Mouse (Mus musculus) lung, embryonic 14.5 days (tissue): ENCODE data around the gene Golph3. TPM values are rescaled to one million over a fixed set of nuclear protein-coding genes. Genes with fewer than 3 reads are reported as not detected.

Experiments used
- ATAC-seq: fragments of 200-750 bp; cut with Nextera tagmentation; 2 replicates; pipeline ENCODE4 v1.8.0; 2017; ENCODE audit warnings: mild to moderate bottlenecking, moderate TSS enrichment, moderate library complexity; ENCODE audit not compliant: insufficient read depth
- DNase-seq: peaks from one replicate; pipeline ENCODE4 v3.0.0-alpha.2; 2015
- H3K27ac ChIP-seq: fragments of 300-500 bp; sonication (generic); 2 replicates; pipeline ENCODE4 v1.5.1; 2014; ENCODE audit warnings: low read depth, mild to moderate bottlenecking, moderate library complexity
- H3K27me3 ChIP-seq: fragments of 300-500 bp; sonication (generic); 2 replicates; pipeline ENCODE4 v1.6.1; 2014; ENCODE audit warnings: low read length, control low read depth; ENCODE audit not compliant: insufficient read depth
- H3K36me3 ChIP-seq: fragments of 300-500 bp; sonication (generic); 2 replicates; pipeline ENCODE4 v1.6.1; 2014; ENCODE audit warnings: control low read depth; ENCODE audit not compliant: insufficient read depth
- H3K4me1 ChIP-seq: fragments of 300-500 bp; sonication (generic); 2 replicates; pipeline ENCODE4 v1.6.1; 2014; ENCODE audit warnings: antibody characterized with exemption, control low read depth; ENCODE audit not compliant: insufficient read depth
- H3K4me2 ChIP-seq: fragments of 300-500 bp; sonication (generic); 2 replicates; pipeline ENCODE4 v1.6.1; 2014; ENCODE audit warnings: mild to moderate bottlenecking
- H3K4me3 ChIP-seq: fragments of 300-500 bp; sonication (generic); 2 replicates; pipeline ENCODE4 v1.5.1; 2014; ENCODE audit warnings: low read depth, low read length
- H3K9ac ChIP-seq: fragments of 300-500 bp; sonication (generic); 2 replicates; pipeline ENCODE4 v1.6.1; 2014
- H3K9me3 ChIP-seq: fragments of 300-500 bp; sonication (generic); 2 replicates; pipeline ENCODE4 v1.6.1; 2016; ENCODE audit warnings: low read depth, low read length, control low read depth
- CTCF ChIP-seq: IDR thresholded peaks from 2 replicates; pipeline ENCODE4 v1.5.1; 2016; ENCODE audit warnings: antibody characterized with exemption, low read depth
- WGBS: fragments of 180-500 bp; shearing (Covaris S2); extraction: QIAGEN DNeasy Blood & Tissue Kit; methylation state at CpG from one replicate; pipeline ENCODE4 v1.1.7; 2014; 5-methylcytosine and 5-hydroxymethylcytosine counted together
- polyA plus RNA-seq: library from polyadenylated mRNA; unstranded; fragments of >200 nt; fragmentation: Nextera tagmentation; extraction: Ambion mirVana; gene quantifications from 2 replicates; pipeline ENCODE4 v1.2.1, GENCODE M21; 2014

Golph3 gene
- polyA plus RNA-seq, 1 experiment from 2014 or later = 91.2 TPM

DNA sequence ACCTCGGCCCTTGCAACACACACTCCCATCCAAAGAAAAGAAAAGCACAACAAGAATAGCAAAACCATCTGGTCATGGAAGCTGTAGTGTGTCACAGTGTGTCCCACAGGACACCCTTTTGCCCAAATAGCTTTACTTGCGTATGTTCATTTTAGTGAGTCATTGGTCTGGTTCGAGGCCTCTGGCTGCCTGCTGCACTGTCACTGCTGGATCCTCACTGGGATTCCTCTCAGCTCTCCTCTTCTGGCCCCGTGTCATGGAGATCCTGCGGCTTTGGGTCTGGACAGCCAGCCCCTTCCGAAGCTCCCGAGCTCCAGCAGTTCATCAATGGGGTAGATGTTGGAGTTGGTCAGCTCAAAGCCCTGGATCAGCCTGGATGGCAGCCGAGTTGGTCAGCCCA, 2.8 kb upstream of the Golph3 start:
- no peak overlapping the region for H3K4me3 ChIP-seq
- DNase-seq (no peak), ATAC-seq (no peak)
- no peak for TF ChIP-seq CTCF
- 0 out of 2 replicates have a peak, but pooled peaks cover 2% of the 10 kb centered on the region for H3K27me3 ChIP-seq
- no peak overlapping the region for H3K9ac ChIP-seq
- no peaks in the 10 kb centered on the region for H3K9me3 ChIP-seq
- H3K4me1 ChIP-seq = no peaks in the 10 kb centered on the region
- H3K36me3 ChIP-seq = no peaks in the 10 kb centered on the region
- 78% methylated on average over 8 of the region's 8 CpGs for WGBS
- no peak overlapping the region for H3K27ac ChIP-seq
- H3K4me2 ChIP-seq = no peak overlapping the region

GRCm38 (mm10) chr15:12319889-12320288, 1.4 kb upstream of the Golph3 start:
- Histone ChIP-seq H3K36me3 (0 out of 2 replicates have a peak, but pooled peaks cover 3% of the 10 kb centered on the region), H3K9ac (no peak overlapping the region), H3K4me3 (no peak overlapping the region; the same call in 1 of the 2 replicates), H3K27ac (no peak overlapping the region), H3K4me2 (peak overlapping the region; percentile 77), H3K4me1 (no peaks in the 10 kb centered on the region; the same call in 1 of the 2 replicates), H3K9me3 (no peaks in the 10 kb centered on the region), H3K27me3 (0 out of 2 replicates have a peak, but pooled peaks cover 2% of the 10 kb centered on the region)
- TF ChIP-seq CTCF = no peak
- no peak for DNase-seq
- ATAC-seq = no peak
- WGBS = 51% methylated on average over 5 of the region's 5 CpGs

DNA sequence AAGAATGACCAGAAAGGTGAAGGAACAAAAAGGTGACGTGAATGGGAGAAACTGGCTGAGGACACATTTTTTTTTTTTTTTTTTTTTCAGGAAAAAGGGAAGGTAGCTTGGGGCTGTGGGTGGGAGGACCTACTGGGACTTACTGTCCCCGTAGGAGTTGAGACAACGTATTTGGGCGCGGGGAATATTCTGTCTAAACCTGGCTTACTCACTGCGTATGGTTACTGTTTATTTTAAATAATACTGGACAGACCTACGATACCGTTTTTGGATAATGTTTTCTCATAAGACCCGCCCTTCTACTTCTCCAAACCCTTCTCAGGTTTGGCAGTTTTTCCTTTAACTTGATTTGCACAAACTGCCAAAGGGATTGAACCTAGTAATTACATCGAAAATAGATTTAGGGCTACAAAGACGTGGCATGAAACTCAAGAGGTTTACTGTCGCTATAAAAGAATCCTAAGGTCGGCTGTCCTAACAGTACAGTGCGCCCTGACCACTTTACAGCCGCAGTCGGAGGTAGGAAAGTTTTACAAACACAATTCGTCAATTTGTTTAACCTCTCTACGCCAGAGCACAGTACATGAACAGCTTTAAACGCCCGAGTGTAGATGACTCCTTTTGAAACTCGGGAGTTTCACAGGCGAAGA, 684 bp upstream of the Golph3 start:
- H3K9me3 ChIP-seq = no peaks in the 10 kb centered on the region
- no peak for TF ChIP-seq CTCF
- ATAC-seq (no peak), DNase-seq (no peak)
- WGBS = 3% methylated on average over 22 of the region's 22 CpGs
- peaks cover 5% of the 10 kb centered on the region; the same call in 1 of the 2 replicates for H3K36me3 ChIP-seq
- H3K9ac ChIP-seq = peak overlapping the region; percentile 98
- H3K27ac ChIP-seq = peak overlapping the region; percentile 96
- H3K27me3 ChIP-seq = 0 out of 2 replicates have a peak, but pooled peaks cover 2% of the 10 kb centered on the region
- no peaks in the 10 kb centered on the region; the same call in 1 of the 2 replicates for H3K4me1 ChIP-seq
- peak overlapping the region; percentile 77 for H3K4me2 ChIP-seq
- peak overlapping the region; percentile 100 for H3K4me3 ChIP-seq

DNA sequence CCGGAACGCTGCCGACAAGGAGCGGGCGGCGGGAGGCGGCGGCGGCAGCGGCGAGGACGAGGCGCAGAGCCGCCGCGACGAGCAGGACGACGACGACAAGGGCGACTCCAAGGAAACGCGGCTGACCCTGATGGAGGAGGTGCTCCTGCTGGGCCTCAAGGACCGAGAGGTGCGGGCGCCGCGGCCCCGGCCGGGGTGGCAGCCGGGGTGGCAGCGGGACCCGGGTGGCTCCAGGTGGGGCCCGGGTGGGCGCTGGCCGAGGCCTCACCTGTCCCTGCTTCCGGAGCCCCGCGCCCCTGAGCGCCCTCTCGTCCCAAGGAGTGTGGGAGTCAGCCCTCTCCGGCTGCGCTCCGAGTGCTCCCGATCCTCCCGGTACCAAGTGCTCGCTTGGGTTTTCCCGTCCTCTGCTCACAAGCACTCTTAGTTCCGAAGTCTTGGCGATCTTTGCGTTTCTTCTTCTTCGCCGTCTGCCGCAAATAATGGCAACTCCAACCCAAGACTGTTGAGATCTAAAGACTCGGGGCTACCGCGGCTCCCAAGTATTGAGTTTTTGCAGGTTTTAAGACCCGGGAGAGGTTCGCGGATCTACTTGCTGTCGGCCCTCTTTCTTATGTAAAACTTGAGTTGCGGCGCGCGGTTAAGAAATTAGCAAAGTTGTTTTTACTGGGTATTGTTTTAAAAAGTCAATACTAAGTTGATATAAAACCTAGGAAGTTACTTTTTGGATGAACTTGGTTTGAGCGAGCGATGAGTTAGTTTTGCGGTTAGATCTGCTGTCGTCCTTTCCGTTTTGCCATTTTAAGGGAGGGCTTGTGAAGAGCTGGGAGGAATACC, 755 bp downstream of the Golph3 start, which contains the start of gene 1810049J17Rik:
TSS of gene 1810049J17Rik (minus strand) at position 112 of the 834 bp plus-strand sequence.
- H3K27ac ChIP-seq = peak within 1 kb of the TSS; percentile 96
- ATAC-seq (peak; percentile 38), DNase-seq (peak; percentile 65)
- no peaks in the 10 kb centered on the region for H3K9me3 ChIP-seq
- no peak for TF ChIP-seq CTCF
- H3K4me2 ChIP-seq = peak within 1 kb of the TSS; percentile 77
- peak within 1 kb of the TSS; percentile 98 for H3K9ac ChIP-seq
- peaks cover 9% of the 10 kb centered on the region; the same call in 1 of the 2 replicates for H3K36me3 ChIP-seq
- H3K27me3 ChIP-seq = 0 out of 2 replicates have a peak, but pooled peaks cover 2% of the 10 kb centered on the region
- under 1% methylated on average over 61 of the region's 70 CpGs for WGBS
- H3K4me1 ChIP-seq = no peaks in the 10 kb centered on the region; the same call in 1 of the 2 replicates
- H3K4me3 ChIP-seq = peak within 1 kb of the TSS; percentile 100

DNA sequence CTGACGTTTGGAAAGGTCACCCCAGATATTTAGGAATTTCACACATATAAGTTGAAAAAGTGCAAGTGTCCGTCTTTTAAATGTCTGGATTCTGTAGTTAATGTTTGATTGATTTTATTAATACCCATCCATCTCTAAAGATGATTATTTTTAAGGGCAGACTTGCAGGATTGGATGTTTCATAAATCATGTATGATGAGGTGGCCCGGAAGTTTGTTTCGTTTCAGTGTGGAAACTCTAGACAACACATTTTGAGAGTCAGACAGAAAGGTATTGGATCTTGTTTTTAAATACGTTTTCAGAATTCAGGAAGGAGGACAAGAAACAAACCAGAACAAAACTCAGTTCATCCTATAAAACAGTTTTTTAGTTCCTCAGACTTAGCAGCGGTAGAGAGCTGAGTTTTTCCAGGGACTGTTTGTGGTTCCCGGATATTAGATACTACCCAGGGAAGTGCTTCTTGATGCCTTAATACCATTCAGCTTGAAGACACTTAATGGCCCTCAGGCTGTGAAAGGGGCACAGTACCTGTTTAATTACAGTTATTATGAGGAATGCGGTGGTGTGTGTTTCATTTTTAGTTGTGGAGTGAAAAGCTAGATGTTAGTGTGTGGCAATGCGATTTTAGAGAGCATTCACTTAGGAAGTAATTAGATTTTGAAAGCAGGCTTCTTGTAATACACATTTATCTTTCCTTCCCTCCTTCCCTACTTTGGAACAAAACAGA, 1.6 kb downstream of the Golph3 start:
- peak overlapping the region; percentile 77 for H3K4me2 ChIP-seq
- peaks cover 9% of the 10 kb centered on the region; the same call in 1 of the 2 replicates for H3K36me3 ChIP-seq
- peak overlapping the region; percentile 98 for H3K9ac ChIP-seq
- 11% methylated on average over 9 of the region's 9 CpGs for WGBS
- TF ChIP-seq CTCF = no peak
- ATAC-seq (no peak), DNase-seq (peak; percentile 43)
- no peaks in the 10 kb centered on the region for H3K9me3 ChIP-seq
- H3K4me1 ChIP-seq = no peaks in the 10 kb centered on the region; the same call in 1 of the 2 replicates
- 0 out of 2 replicates have a peak, but pooled peaks cover 2% of the 10 kb centered on the region for H3K27me3 ChIP-seq
- no peak overlapping the region for H3K27ac ChIP-seq
- peak overlapping the region; percentile 100 for H3K4me3 ChIP-seq

- Histone ChIP-seq H3K4me1 (no peaks in the 10 kb centered on the region; the same call in 1 of the 2 replicates), H3K9me3 (no peaks in the 10 kb centered on the region), H3K4me3 (no peak overlapping the region), H3K27me3 (0 out of 2 replicates have a peak, but pooled peaks cover 2% of the 10 kb centered on the region), H3K9ac (no peak overlapping the region), H3K4me2 (no peak overlapping the region), H3K27ac (no peak overlapping the region), H3K36me3 (peaks cover 9% of the 10 kb centered on the region; the same call in 1 of the 2 replicates)
- DNase-seq (no peak), ATAC-seq (no peak)
- TF ChIP-seq CTCF = no peak
- WGBS = 80% methylated on average over 1 of the region's 1 CpGs
Measured at GRCm38 (mm10) chr15:12324326-12324725, 3.1 kb downstream of the Golph3 start.
